10 mouse cellular contexts compared by ENCODE assay signal in the genomic region with DNA sequence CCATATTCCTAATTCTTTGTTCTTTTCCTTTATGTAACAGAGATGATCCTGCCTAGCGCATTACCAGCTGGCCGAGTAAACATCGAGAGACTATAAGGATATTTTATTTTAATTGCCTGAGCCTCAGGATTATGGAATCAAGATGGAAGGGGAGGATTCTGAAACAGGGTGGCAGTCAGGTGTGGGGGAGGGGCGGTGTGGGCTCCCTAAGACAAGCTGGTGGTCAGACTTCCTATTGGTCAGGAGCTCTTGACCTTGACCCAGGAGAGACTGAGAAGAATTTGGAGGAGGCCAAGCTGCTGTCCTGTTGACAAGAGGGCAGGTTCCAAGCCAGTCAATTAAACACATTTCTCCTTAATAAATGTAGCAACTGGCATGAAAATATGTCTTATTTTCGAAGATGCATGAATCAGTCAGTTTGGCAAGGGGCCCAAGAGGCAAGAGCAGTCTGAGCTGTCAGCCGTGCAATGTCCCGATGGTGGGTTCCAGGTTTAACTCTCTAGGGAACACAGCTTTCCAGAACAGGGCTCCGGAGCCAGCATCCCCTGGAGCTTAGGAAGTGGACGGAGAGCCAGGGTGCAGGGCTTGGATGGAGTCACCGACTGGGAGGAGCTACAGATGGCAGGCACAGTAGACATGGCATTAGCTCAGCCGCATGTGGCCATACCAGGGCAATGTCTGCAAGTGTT. TPM values are rescaled to one million over a fixed set of nuclear protein-coding genes. Genes with fewer than 3 reads are reported as not detected.
DNase-seq lines count a peak whose midpoint lies in the region; ATAC-seq and TF ChIP-seq lines count a peak whose summit lies in the region.
"Had no signal": no experiment of that assay in that cellular context is flagged by ENCODE, and none has a peak within 500 bp of the region (broad histone marks: within the 10 kb centered on the region; RNA-seq: fewer than 3 reads in every experiment).

No protein-coding gene starts in this region.

- peak; percentile 45 for DNase-seq in gastrocnemius, adult 2 months
- DNase-seq in gastrocnemius, postnatal 10 days: no peak
- peak; percentile 27 to 56 for DNase-seq in adrenal gland, postnatal 36 days
- peak; percentile 14 to 46 for DNase-seq in heart, adult 9 months (ENCODE audit: low spot score in 2 of 2)
- DNase-seq in left cerebral cortex, postnatal 36 days (ENCODE audit: low spot score in 2 of 2): peak; percentile 26 to 32
- no peak for DNase-seq in thymus, postnatal 0 days (ENCODE audit: low spot score)
- no peak for DNase-seq in midbrain, embryonic 10.5 days (ENCODE audit: low spot score)
- DNase-seq in liver, embryonic 11.5 days (ENCODE audit: low spot score): no peak

- intact Hi-C loops in gastrocnemius, adult 2 months (cut with DNase I): no loop called here
- intact Hi-C loops in left cerebral cortex, postnatal 36 days (cut with DNase I): no loop called here

- H3K4me1 ChIP-seq in midbrain, embryonic 10.5 days: no peaks in the 10 kb centered on the region
- H3K4me1 ChIP-seq in liver, embryonic 11.5 days (replicated peaks; ENCODE audit: control insufficient read depth, insufficient read depth, low read length): no peaks in the 10 kb centered on the region
- H3K4me1 ChIP-seq: megakaryocyte, embryonic 14.5 days had no signal

- no peak overlapping the region for H3K4me3 ChIP-seq in gastrocnemius, adult 2 months
- no peak overlapping the region for H3K4me3 ChIP-seq in midbrain, embryonic 10.5 days
- no peak overlapping the region for H3K4me3 ChIP-seq in liver, embryonic 11.5 days (ENCODE audit: low read depth, low read length)
- H3K4me3 ChIP-seq: megakaryocyte, embryonic 14.5 days had no signal

- H3K4me2 ChIP-seq in liver, embryonic 11.5 days: no peak overlapping the region

- H3K36me3 ChIP-seq in midbrain, embryonic 10.5 days: no peaks in the 10 kb centered on the region
- H3K36me3 ChIP-seq in liver, embryonic 11.5 days (ENCODE audit: control insufficient read depth, insufficient read depth, low read length): no peaks in the 10 kb centered on the region

- H3K9ac ChIP-seq in liver, embryonic 11.5 days (ENCODE audit: low read depth, low read length): no peak overlapping the region

- H3K27me3 ChIP-seq in midbrain, embryonic 10.5 days (ENCODE audit: low read depth, poor library complexity, severe bottlenecking): no peaks in the 10 kb centered on the region
- no peaks in the 10 kb centered on the region for H3K27me3 ChIP-seq in liver, embryonic 11.5 days (replicated peaks; ENCODE audit: control insufficient read depth, insufficient read depth, low read length)

- 90% methylated on average over 11 of the region's 11 CpGs for WGBS in midbrain, embryonic 10.5 days
- WGBS in liver, embryonic 11.5 days: 78% methylated on average over 11 of the region's 11 CpGs

- no peak overlapping the region for H3K27ac ChIP-seq in gastrocnemius, adult 2 months
- H3K27ac ChIP-seq in midbrain, embryonic 10.5 days (replicated peaks): no peak overlapping the region
- no peak overlapping the region for H3K27ac ChIP-seq in liver, embryonic 11.5 days (ENCODE audit: low read depth, low read length)

- no peak for ATAC-seq in liver, embryonic 11.5 days (replicated peaks; ENCODE audit: low FRiP score)

- TF ChIP-seq CTCF in gastrocnemius, adult 2 months (IDR thresholded peaks at IDR 0.05): no peak

- H3K9me3 ChIP-seq in midbrain, embryonic 10.5 days (replicated peaks): no peaks in the 10 kb centered on the region
- H3K9me3 ChIP-seq in liver, embryonic 11.5 days (ENCODE audit: control insufficient read depth, low read length): no peaks in the 10 kb centered on the region
- H3K9me3 ChIP-seq: megakaryocyte, embryonic 14.5 days had no signal

RNA-seq across cellular contexts. Expression of a gene that starts 55.3 kb away (rescaled TPM):
- total RNA-seq in gastrocnemius, adult 2 months (2021): 1 to 10 TPM; 6.1 to 9.8 TPM
- 10 to 100 TPM; 27.3 to 37.4 TPM for total RNA-seq in gastrocnemius, postnatal 10 days (2021)
- 10 to 100 TPM in 1 of 2 experiments, 1 to 10 TPM in 1; 6.4 to 13.1 TPM for total RNA-seq in adrenal gland, postnatal 36 days (2021)
- 10 to 100 TPM in 1 of 2 experiments, 1 to 10 TPM in 1; 8.2 to 12.6 TPM for total RNA-seq in left cerebral cortex, postnatal 36 days (2021)
- polyA plus RNA-seq in thymus, postnatal 0 days (2015; fragmentation: Nextera tagmentation; extraction: Ambion mirVana): 3.2 and 3.3 TPM in 2 replicates
- polyA plus RNA-seq in midbrain, embryonic 10.5 days (2016; fragmentation: Nextera tagmentation; extraction: Ambion mirVana): 0.41 and 1.0 TPM in 2 replicates
- 3.4 and 4.2 TPM in 2 replicates for polyA plus RNA-seq in liver, embryonic 11.5 days (2014; fragmentation: Nextera tagmentation; extraction: Ambion mirVana)
- total RNA-seq: CH12.LX had no signal

Comparison
In these comparisons a context has a peak if more than half of its experiments do, and no peak if none do; other contexts are left out.
1. DNase-seq: peak in gastrocnemius, adult 2 months (single experiment), adrenal gland, postnatal 36 days (2 of 2), heart, adult 9 months (2 of 2) and left cerebral cortex, postnatal 36 days (2 of 2); none in gastrocnemius, postnatal 10 days (single experiment), thymus, postnatal 0 days (single experiment), midbrain, embryonic 10.5 days (single experiment) and liver, embryonic 11.5 days (single experiment).